Mouse (Mus musculus) c-Kit-positive CD71-positive TER-119-negative erythroid progenitor cells, embryonic 14.5 days (primary cell): Measurements from ENCODE around the gene Lrrc74b.

ENCODE experiments used
- DNase-seq: peaks from one replicate; pipeline ENCODE4 v3.0.0-alpha.2; 2013; ENCODE audit warnings: low read depth

Gene Lrrc74b

GRCm38 (mm10) chr16:17496499-17497305 lies 64.3 kb downstream of the Lrrc74b start:
- no peak for DNase-seq
